Mouse (Mus musculus): ENCODE results near the gene Epm2aip1. TPM values are rescaled to one million over a fixed set of nuclear protein-coding genes. Genes with fewer than 3 reads are reported as not detected.

Epm2aip1 gene
- polyA plus RNA-seq, 3 experiments from 2014 or later: 5.0 to 9.3 (median 8.6) TPM

- ATAC-seq: no peak
Measured at GRCm38 (mm10) chr9:111289294-111289831, 17.6 kb downstream of the Epm2aip1 start.

GRCm38 (mm10) chr9:111289832-111290339 lies 18.2 kb downstream of the Epm2aip1 start:
- peak; percentile 68 for ATAC-seq

GRCm38 (mm10) chr9:111290539-111291100 lies 18.9 kb downstream of the Epm2aip1 start:
- ATAC-seq: no peak

- ATAC-seq: no peak
Measured at GRCm38 (mm10) chr9:111293234-111293633, 21.5 kb downstream of the Epm2aip1 start.

- ATAC-seq: no peak
Measured at GRCm38 (mm10) chr9:111294911-111295310, 23.2 kb downstream of the Epm2aip1 start.

GRCm38 (mm10) chr9:111295323-111295722 lies 23.6 kb downstream of the Epm2aip1 start:
- no peak for ATAC-seq

- ATAC-seq: no peak
Measured at GRCm38 (mm10) chr9:111296433-111296832, 24.7 kb downstream of the Epm2aip1 start.

GRCm38 (mm10) chr9:111298606-111299005 lies 26.9 kb downstream of the Epm2aip1 start:
- ATAC-seq: no peak

GRCm38 (mm10) chr9:111302196-111302831 lies 30.6 kb downstream of the Epm2aip1 start:
- ATAC-seq: no peak

- no peak for ATAC-seq
Measured at GRCm38 (mm10) chr9:111304036-111304435, 32.3 kb downstream of the Epm2aip1 start.

GRCm38 (mm10) chr9:111306142-111306541 lies 34.4 kb downstream of the Epm2aip1 start:
- ATAC-seq: no peak

- ATAC-seq: no peak
Measured at GRCm38 (mm10) chr9:111311031-111311842, 39.5 kb downstream of the Epm2aip1 start, which contains the start of gene Trank1. Gene Trank1, plus strand, starts transcription at chr9:111311739.

- no peak for ATAC-seq
Measured at GRCm38 (mm10) chr9:111311843-111312441, 40.2 kb downstream of the Epm2aip1 start.

- no peak for ATAC-seq
Measured at GRCm38 (mm10) chr9:111312442-111313141, 40.9 kb downstream of the Epm2aip1 start.

GRCm38 (mm10) chr9:111313299-111313698 lies 41.6 kb downstream of the Epm2aip1 start:
- ATAC-seq: no peak

- no peak for ATAC-seq
Measured at GRCm38 (mm10) chr9:111313793-111314192, 42.1 kb downstream of the Epm2aip1 start.

GRCm38 (mm10) chr9:111314219-111314618 lies 42.5 kb downstream of the Epm2aip1 start:
- ATAC-seq: peak; percentile 38

- no peak for ATAC-seq
Measured at GRCm38 (mm10) chr9:111320912-111321311, 49.2 kb downstream of the Epm2aip1 start.

- ATAC-seq: no peak
Measured at GRCm38 (mm10) chr9:111324881-111325280, 53.2 kb downstream of the Epm2aip1 start.

Data from inflammation-experienced regulatory T-cells, adult 6 months (primary cell).